Mouse (Mus musculus) liver, adult (tissue): ENCODE measurements around the gene Zbtb16.

Experiments
- GATA4 ChIP-seq: IDR thresholded peaks from 2 replicates; pipeline ENCODE4 v1.6.1; 2014; ENCODE audit warnings: mild to moderate bottlenecking, low read length; ENCODE audit not compliant: insufficient replicate concordance

Gene Zbtb16

GRCm38 (mm10) chr9:48724733-48725132, 111.3 kb downstream of the Zbtb16 start:
- TF ChIP-seq GATA4, result no peak

DNA sequence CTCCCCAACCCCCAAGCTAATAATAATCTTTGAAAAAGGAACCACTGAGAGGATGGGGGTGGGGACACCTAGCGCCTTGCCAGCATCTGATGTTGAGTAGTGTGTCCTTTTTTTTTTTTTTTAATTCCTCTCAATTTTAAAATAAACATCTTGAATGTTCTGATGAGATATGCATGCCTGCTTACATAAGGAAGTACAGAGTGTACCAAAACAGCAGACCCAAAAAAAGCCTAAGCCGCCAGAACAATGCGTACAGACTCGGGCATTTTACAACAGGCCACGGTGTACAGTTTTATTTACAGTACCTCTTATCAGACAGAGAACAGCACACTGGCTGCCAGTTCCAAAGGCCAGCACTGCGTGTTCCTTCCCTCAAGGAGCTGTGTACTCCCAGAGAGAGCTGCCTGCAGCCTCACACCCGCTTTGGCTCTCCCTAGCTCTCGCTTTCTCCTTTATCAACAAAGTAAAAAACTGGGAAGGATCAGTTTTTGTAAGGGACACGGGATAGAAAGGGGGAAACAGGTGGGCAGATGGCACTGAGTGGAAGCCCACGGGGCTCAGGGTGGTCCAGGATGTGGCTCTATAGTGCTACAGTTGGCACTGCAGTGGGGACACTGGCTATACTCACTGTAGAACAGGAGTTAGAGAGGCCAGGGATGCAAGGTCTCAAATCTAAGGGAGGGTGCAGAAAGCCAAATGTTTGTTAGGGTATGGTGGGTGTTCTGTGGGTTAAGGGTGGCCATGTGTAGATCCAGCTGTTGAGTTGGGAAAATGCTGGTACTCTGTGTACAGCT, 112.3 kb downstream of the Zbtb16 start:
- TF ChIP-seq GATA4, result peak; percentile 100

- TF ChIP-seq GATA4, result no peak
Measured at GRCm38 (mm10) chr9:48723025-48723424, 113.0 kb downstream of the Zbtb16 start.

DNA sequence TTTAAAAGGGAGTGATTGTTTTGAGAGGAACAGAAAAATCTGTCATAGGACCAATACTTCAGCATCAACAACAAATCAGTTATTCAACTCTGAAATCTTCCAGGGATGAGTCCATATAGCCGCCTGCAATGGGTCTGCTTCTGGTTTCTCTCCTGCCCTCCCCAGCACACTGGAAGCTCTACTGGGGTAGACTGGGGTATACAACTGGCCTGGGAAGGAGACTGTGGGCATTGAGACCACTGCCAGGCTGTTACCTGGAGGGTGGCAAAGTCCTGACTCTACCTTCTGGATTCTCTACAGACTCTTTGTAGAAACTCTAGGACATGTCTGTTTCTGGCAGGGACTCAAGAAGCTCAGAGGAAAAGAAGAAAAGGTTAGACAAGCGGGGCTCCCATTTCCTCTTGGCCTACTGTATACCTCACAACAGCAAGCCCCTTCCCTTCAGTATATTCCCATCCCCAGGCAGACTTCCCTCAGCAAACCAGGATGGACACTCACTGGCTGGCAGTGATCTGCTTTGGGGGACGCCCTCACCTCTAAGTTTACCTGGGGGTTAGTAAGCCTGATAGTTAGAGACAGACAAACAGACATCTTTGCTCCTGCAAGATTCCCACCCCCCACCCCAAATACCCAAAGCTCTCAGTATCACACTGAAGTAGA, 113.6 kb downstream of the Zbtb16 start:
- TF ChIP-seq GATA4, result no peak

- TF ChIP-seq GATA4, result no peak
Measured at GRCm38 (mm10) chr9:48721655-48722054, 114.4 kb downstream of the Zbtb16 start.

- TF ChIP-seq GATA4, result no peak
Measured at GRCm38 (mm10) chr9:48721172-48721571, 114.8 kb downstream of the Zbtb16 start.

- no peak for TF ChIP-seq GATA4
Measured at GRCm38 (mm10) chr9:48720251-48720963, 115.6 kb downstream of the Zbtb16 start.

GRCm38 (mm10) chr9:48719619-48720018, 116.4 kb downstream of the Zbtb16 start:
- TF ChIP-seq GATA4, result no peak

DNA sequence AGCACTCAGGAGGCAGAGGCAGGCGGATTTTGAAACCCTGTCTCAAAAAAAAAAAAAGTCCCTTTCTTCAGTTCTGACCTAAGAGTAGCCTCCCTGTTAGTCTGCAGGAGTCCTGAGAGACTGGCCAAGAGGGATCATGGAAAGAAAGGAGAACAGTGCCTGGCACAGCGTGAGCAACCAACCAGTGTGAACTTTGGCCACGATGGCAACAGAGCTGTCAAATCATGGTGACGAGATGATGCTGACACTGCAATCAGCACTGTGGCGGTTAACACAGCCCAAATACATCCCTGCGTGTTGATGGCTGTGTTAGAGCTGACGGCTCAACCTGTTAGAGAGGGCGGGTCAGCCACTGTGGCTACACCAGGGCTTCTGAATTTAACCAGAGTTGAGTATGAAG, 119.5 kb downstream of the Zbtb16 start:
- no peak for TF ChIP-seq GATA4

GRCm38 (mm10) chr9:48715042-48715441, 121.0 kb downstream of the Zbtb16 start:
- no peak for TF ChIP-seq GATA4

DNA sequence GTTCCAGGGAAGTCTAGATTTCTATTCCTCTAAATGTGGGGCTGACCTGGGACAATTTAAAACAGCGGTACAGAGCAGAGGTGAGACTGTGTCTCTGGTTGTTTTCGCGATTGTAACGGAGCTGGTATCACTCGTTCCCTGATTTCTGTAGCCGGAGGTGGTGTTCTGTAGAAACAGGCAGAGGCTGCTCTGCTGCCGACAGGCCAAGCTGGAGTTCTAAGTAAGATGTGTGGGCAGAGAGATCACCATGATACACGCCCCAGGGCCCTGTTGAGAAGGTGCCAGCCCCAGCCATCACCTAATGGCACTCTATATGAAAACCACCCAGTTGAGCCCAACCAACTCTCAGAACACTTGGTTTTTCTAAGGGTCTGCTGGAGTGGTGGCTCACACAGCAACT, 122.2 kb downstream of the Zbtb16 start:
- TF ChIP-seq GATA4, result no peak

DNA sequence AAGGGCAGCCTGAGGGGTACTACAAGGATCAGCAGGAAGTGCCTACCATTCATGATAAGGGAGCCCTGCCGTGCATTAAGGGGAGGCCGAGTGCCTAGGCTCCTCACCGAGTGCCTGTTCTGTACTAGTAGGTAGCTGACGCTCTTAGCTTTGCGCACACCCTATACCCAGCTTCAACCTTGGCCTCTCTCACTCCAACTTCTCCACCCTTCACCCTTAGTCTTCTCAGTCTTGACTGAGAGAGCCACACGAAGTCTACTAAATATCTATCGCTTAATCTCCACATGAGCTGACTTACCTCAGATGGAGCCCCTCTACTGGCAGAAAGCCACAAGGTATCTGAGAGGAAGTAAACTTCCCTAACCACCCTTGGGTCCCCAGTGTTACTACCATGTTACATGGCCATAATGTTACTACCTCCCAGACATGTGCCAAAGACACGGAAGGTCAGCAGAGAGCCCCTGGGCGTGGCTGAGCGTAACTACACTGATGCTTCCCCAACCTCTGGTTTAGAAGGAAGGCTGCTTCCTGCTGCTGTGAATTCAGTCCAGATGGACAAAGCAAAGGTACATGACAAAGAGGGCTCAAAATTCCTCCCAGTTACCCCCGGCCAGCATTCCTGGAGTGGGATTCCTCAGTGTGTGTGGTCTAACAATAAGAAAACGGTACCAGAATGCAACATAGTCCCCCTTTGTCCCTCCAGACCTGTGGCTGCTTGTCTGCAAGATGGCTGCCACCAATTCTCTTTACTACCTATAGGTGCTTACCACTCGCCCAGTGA, 122.8 kb downstream of the Zbtb16 start:
- TF ChIP-seq GATA4, result no peak

- no peak for TF ChIP-seq GATA4
Measured at GRCm38 (mm10) chr9:48711826-48712225, 124.2 kb downstream of the Zbtb16 start.

DNA sequence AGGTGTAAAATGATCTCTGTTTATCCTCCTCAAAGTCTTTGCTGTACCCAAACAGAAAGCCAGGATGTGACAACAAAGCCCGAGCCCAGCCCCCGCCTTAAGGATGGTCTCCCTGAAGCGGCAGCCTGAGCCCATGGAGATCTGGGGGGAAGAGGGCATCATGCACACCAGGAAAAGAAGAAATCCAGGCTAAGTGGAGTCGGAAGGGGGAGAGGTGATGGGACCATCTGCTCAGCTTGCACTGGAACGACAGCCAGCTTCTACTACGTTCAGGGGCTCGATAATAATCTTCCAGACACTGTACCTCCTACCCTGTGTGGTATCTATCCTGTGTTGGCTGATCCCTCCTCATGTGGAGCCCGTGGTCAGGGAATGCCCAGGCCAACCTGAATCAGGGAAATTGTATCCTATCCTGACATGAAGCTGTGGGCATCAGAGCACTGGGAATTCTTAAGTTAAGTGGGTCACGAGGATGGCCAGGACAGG, 124.7 kb downstream of the Zbtb16 start:
- TF ChIP-seq GATA4, result no peak
